Mouse (Mus musculus): ENCODE measurements around the gene Gm20481.
"Not testable (repeated sequence)": the region's sequence is repeated elsewhere in the genome, so short reads cannot be mapped to it uniquely, and the experiment has no call there.

Gm20481 gene

DNA sequence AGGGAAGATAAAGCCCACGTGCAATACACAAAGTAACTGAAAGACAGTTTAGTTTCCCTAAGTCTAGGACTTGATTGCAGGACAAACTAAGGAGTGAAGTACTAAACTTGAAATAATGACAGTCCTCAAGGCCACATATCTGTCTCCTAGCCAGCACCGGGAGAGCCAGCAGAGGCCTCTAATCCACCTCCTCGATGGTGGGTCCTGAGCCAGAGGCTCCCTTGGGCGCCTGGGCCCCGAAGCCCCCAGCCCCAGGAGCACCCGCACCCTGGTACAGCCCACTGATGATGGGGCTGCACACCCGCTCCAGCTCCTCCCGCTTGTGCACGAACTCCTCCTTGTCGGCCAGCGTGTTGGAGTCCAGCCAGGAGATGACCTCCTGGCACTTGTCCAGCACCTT is at the start of gene Gm20481:
Gene Gm20481, plus strand, starts transcription at position 91 of the 400 bp plus-strand sequence.
- DNase-seq (ENCODE audit: low spot score), result not testable (repeated sequence)

DNA sequence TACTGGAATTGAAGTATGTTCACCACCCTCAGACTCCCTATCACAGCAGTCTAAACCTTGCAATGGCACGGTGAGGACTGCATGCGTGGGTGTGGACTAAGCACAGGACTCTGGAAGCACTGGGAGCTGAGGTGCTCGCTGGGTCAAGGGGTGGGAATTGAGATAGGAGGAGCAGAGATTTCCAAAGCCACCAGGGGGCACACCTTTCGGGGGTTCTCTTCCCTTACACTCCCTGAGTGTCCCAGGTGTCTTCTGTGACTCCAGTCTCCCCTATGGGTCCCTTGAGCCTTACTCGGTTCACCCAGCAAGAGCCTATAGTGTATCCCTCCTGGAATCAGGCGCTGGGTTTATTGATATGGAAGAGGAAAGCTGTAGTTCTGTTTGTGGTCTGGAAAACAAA is 46.8 kb upstream of the Gm20481 start:
- DNase-seq (ENCODE audit: low spot score), result no peak

DNA sequence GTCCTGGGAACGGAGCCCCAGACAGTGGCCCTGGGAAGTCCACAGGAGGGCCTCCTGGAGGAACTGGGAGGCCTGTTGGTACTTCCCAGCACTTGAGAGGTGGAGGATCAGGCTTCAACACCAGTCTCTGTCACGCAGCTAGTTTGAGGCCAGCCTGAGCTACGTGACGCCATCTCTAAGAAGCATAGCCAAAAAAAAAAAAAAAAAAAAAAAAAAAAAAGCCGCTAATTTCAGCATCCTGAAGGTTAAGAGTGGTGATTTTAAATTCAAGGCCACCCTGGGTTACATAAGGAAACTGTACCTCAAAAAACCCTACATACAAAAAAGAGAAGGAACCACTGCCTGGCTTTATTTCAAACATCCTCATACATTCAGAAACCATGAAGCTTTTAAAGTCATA is 45.5 kb upstream of the Gm20481 start:
- no peak for DNase-seq (ENCODE audit: low spot score)

DNA sequence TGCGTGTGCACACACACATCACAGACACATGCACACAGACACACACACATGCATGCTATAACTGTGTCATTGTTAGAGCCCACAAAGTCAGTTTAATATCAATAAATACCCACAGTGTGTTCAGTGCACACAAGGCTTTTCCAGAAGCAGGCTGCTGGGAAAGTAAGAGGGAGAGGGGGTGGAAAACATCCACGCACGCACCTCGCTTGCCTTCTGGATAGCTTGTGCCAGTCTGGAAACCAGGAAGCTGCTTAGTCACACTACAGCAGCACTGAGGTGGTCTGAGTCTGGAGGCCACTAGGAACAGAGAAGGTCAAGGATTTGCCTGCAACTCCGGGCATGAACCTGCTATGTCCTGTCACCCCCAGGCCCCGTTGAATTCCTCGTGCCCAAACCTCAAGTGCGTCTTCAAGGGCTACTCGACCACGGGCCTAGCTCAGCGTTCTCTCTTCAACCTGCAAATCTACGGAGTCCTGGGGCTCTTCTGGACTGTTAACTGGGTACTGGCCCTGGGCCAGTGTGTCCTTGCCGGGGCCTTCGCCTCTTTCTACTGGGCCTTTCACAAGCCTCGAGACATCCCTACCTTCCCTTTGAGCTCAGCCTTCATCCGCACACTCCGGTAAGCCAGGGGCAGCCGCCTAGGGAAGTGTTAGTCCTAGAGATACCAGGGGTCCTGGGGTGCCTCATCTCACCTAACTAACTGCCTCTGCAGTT is 42.2 kb upstream of the Gm20481 start:
- DNase-seq (ENCODE audit: low spot score), result no peak

DNA sequence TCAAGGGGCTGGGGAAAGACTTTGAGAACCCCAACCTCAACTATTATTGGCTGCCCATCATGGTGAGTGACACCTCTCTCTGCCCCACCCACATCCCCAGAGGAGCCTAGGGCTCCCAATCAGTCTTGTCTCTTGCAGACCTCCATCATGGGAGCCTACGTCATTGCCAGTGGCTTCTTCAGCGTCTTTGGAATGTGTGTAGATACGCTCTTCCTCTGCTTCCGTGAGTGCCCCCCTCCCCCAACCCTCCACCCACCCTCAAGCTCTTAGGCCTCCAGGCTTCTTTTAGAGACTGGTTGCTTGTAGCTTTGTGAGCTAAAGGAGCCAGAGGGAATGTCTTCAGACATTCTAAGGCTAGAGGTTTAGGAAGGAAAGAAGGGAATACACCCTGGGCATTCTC is 40.9 kb upstream of the Gm20481 start:
- no peak for DNase-seq (ENCODE audit: low spot score)

DNA sequence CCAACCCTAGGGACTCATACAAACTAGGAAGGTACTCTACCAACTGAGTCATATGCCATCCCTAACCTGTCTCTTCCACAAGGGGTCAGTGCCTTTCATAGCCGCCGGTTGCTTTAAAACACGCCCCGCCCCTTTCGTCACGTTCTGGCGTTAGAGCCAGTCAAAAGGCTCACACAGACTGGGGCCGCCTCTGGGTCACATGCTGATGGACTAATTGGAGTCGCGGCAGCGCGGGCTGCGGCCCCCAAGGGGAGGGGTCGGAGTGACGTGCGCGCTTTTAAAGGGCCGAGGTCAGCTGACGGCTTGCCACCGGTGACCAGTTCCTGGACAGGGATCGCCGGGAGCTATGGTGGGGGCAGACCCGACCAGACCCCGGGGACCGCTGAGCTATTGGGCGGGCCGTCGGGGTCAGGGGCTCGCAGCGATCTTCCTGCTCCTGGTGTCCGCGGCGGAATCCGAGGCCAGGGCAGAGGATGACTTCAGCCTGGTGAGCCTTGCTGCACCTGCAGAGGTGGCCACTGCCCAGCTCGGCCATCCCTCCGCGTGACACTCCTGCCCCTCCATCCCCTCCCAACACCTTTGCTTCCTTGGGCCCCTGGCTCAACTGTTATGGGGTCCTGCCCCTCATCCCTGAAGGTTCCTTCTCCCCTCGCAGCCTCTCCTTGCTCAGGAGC is 38.5 kb upstream of the Gm20481 start, which contains the start of gene Neu1:
Gene Neu1, plus strand, starts transcription at position 193 of the 674 bp plus-strand sequence.
- DNase-seq (ENCODE audit: low spot score), result peak; percentile 93

DNA sequence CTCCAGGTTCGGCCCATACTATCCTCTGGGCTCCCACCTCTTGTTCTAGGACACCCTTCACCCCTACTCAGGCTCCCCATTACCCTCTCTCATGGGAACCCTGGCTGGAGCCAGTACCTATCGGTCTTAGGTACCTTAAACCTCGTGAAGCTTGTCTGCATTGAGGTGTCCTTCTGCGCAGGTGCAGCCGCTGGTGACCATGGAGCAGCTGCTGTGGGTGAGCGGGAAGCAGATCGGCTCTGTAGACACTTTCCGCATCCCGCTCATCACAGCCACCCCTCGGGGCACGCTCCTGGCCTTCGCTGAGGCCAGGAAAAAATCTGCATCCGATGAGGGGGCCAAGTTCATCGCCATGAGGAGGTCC is 38.0 kb upstream of the Gm20481 start:
- no peak for DNase-seq (ENCODE audit: low spot score)

DNA sequence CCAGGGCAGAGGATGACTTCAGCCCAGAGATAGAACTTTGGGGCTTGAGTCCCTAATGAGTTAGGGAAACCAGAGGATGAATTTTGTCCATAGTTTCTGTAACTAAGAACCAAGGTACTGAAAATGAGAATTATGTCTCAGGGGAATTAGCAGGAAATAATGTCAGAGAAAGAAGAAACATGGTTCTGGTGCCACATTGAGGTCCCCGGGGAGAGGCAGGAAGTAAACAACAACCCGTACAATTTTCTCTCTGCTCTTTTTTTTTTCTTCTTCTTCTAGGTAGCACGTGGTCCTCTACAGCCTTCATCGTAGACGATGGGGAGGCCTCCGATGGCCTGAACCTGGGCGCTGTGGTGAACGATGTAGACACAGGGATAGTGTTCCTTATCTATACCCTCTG is 37.4 kb upstream of the Gm20481 start:
- no peak for DNase-seq (ENCODE audit: low spot score)

DNA sequence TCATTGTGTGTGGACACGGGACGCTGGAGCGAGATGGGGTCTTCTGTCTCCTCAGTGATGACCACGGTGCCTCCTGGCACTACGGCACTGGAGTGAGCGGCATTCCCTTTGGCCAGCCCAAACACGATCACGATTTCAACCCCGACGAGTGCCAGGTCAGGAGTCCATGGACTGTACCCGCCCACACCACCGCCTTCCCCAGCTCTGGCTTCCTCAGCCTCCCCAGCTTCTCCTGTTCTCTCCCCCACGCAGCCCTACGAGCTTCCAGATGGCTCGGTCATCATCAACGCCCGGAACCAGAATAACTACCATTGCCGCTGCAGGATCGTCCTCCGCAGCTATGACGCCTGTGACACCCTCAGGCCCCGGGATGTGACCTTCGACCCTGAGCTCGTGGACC is 35.7 kb upstream of the Gm20481 start:
- DNase-seq (ENCODE audit: low spot score), result no peak

DNA sequence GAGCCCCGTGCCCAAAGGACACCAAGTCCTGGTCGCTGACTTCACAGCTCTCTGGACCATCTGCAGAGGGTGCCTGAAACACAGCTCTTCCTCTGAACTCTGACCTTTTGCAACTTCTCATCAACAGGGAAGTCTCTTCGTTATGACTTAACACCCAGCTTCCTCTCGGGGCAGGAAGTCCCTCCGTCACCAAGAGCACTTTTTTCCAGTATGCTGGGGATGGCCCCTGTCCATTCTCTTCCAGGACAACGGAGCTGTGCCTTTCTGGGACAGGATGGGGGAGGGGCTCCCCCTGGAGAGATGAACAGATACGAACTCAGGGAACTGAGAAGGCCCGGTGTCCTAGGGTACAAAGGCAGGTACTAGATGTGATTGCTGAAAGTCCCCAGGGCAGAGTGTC is 34.9 kb upstream of the Gm20481 start:
- DNase-seq (ENCODE audit: low spot score), result no peak

DNA sequence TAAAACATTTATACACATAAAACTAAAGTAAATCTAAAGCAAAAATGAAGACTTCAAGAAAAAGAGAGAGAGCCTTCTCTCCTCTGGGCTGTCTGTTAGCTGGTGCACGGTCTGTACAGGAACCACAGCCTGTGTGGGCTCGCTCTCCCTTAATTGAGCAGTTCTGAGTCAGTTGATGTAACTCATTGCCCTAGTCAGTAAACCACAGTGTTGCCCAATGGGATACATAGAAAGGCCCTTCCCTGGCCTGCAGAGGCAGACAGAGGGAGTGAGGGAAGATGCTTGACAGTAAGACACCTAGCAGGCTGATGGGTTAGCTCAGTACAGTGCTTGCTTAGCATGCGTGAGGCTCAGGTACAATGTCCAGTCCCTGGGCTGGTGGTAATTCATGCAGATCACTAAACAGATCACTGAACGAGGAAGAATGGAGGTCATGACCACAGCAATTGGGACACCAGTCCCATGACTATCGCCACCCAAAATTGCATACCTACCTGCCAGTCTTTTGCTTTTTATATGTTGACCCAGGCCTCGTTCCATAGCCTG is 31.7 kb upstream of the Gm20481 start:
- no peak for DNase-seq (ENCODE audit: low spot score)

DNA sequence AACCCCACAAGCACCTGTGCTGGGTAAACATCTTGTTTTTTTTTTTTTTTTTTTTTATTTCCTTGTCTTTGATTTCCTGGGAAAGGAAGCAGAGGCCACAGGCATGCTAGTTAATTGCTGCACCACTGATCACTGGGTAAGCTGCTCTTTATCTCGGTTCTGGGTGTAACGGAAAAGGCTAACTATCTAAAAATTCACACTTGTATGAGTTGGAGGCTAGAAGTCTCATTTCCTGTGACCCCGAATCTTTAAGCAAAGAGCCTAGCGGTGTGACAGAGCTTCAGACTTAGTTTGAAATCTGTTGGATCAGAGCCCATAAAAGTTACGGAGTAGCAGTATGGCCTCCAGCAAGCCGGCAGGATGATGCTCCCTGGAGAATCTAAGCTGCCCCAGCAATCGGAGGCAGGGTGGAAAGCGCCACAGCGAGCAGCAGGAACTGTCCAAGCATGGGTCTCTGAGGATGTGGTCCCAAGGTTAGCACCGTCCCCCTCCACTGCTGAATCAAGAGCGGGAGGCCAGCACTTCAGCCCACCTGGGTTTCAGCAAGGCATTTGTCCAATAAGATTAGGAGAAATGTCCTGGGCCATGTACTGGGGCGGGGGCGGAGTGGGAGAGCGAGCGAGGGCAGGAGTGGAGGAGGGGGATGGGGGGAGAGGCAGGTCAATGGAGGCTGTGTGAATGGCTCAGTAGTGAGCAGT is 28.2 kb upstream of the Gm20481 start:
- DNase-seq (ENCODE audit: low spot score), result peak; percentile 24

DNA sequence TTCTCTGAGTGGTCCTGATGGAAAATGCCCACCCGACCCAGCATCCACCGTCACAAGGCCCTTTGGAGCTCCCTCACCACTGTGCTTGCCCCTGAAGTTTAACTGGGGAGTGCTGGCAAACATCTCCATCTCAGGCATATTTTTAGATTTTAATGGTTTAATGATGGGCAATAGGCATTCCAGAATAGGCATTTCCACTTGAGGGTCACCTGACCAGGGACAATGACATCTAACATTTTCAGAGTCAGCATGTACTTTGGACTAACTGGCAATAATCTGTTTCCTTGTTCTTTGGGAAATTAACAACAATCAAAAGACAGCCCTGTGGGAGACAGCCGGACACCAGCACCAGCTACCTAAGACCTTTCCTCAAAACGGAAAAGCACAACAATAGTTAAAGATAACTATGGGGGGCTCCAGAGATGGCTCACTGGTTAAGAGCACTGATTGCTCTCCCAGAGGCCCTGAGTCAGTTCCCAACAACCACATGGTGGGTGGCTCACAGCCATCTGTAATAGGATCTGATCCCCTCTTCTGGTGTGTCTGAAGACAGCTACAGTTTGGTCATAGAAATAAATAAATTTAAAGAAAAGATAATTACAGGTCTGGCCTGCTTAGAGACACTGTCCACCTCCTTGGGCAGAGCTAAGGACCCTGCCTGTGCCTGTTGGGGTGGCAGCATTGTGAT is 26.4 kb upstream of the Gm20481 start:
- DNase-seq (ENCODE audit: low spot score), result no peak

DNA sequence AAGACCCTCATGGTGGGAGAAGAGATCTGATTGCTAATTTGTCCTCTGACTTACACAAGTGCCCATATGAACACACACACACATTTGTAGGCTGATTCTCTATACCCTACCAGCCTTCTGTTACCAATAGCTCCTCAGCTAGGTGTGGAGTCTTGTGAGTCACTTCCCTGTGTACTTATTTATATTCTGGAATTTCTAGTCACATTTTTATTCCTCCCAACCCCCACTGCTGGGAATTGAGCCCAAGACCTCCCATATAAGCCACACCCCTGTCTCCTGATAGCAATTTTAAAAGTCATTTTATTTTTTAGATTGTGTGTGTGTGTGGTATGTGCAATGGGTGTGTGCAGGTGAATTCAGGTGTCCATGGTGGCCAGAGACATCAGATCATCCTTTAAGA is 25.4 kb upstream of the Gm20481 start:
- no peak for DNase-seq (ENCODE audit: low spot score)

DNA sequence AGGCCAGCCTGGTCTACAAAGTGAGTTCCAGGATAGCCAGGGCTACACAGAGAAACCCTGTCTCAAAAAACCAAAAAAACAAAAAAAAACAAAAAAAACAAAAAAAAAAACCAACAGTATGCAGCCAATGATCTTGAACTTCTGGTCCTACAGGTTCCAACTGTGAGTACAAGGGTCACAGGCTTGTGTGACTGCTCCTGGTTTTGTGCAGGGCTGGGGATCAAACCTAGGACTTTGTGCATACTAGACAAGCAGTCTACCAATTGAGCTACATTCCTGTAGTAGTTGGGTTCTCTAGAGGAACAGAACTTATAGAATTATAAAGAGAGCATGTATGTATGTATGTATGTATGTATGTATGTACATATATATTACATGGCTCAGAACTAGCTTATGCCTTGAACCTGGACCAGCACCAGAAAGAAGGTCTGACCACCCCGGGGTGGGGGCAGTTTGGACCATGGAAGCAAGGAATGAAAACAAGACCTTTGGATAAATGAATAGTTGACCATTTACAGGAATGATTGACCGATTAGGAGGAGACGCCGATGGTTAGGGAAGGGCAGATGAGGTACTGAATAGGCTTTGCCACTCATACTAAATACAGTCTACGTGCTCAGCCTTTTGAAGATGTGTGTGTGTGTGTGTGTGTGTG is 23.1 kb upstream of the Gm20481 start:
- DNase-seq (ENCODE audit: low spot score), result no peak

DNA sequence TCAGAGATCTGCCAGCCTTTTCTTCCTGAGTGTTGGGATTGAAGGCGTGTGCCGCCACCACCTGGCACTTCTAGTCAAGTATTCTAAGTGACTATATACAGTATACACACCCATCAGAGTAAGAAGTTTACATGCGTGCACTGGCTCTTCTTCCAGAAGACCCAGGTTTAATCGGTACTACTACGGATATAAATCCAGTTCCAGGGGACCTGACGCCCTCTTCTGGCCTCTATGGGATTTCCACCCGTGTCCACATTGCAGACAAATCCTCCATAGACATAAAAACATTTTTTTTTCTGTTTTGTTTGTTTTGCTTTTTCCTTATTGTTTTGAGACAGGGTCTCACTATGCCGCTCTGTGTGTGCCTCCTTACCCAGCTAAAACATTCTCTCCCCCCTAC is 22.1 kb upstream of the Gm20481 start:
- DNase-seq (ENCODE audit: low spot score), result no peak

DNA sequence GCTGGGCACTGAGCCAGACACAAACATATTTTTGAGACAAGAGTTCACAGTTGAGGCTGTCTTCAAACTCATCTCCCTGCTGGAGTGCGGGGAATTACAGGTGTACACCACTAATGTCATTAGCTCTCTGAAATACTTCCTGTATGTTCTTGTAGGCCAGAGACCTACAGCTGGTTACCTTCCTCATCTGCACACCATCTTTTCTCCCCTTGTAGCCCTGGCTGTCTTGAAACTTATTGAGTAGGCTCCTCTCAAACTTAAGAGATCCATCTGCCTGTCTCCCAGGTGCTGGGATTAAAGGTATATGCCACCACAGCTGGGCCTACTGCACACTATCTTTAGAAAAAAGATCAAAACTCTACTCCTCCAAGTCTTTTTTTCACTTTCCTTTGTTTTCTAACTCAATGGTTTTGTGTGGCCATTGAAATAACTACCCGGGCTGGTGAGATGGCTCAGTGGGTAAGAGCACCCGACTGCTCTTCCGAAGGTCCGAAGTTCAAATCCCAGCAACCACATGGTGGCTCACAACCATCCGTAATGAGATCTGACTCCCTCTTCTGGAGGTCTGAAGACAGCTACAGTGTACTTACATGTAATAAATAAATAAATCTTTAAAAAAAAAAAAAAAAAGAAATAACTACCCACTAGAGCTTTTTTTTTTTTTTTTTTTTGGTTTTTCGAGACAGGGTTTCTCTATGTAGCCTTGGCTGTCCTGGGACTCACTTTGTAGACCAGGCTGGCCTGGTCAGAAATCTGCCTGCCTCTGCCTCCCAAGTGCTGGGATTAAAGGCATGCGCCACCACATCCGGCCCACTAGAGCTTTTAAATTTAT is 20.8 kb upstream of the Gm20481 start:
- not testable (repeated sequence) for DNase-seq (ENCODE audit: low spot score)

DNA sequence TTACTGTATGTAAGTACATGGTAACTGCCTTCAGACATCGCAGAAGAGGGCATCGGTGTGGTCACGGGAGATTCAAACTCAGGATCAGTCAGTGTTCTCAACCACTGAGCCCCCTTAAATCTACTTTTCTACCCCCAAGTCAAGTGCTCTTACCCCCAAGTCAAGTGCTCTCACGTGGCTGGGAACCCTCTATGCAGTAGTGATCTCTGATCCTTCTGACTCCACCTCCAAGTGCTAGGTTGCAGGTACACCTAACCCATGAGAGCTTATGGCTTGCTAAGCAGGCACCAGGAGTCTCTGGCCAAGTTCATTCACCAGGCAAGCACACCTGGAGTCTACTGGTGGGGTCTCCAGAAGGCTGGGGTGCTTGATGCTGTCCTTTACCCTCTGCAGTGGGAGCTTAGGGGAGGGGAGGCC is 20.2 kb upstream of the Gm20481 start:
- no peak for DNase-seq (ENCODE audit: low spot score)

DNA sequence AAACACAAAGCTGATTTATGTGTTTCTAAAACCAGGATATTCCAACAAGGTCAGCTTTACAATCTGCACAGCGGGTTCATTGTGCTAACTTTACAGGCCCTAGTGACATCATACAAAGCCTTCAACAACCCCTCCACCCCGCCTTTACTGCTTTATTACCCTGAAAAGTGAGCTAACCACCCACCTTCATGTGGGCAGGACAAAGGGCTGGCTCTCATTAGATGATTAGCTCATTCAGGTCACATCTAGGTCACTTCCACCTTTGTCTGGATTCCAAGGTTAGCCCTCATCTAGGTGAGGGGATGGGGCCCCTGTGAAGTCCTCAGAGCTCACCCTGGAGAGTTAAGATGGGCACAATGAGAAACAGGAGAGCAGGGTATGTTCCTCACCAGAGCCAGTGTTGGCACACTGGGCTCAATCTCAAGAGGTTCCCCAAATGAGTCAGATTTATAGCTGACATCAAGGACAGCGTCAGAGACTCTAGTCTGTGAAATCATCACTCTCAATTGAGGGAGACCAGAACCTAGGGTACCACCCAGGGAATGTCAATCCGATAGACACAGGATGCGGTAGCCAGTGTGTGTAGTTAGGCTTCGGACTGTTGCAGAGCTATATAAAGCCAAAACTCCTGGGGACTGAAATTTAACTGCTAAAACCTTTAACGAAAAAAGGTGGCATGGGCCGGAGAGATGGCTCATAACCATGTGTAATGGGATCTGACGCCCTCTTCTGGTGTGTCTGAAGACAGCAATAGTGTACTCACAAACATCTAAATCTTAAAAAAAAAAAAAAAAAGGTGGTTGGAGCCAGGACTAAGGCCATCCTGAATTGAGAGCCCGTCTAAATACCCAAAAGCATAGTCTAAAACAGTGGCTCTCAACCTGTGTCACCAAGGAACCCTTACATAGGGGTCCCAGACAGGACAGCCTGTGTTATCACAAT is 18.9 kb upstream of the Gm20481 start:
- DNase-seq (ENCODE audit: low spot score), result no peak

Data from testis, postnatal 14 days (tissue).